Mouse (Mus musculus) ovary, adult 18-20 months (tissue): ENCODE data around the gene Msmb.
A peak's percentile ranks its signal among the peaks of the same experiment; 100 is the strongest.
"Not testable (repeated sequence)": the region's sequence is repeated elsewhere in the genome, so short reads cannot be mapped to it uniquely, and the experiment has no call there.

Source experiments
- DNase-seq: peaks from one replicate; pipeline ENCODE4 v3.0.0; 2022; ENCODE audit warnings: low spot score, mixed read lengths

Gene Msmb

GRCm38 (mm10) chr14:32179393-32180195 lies 37.8 kb downstream of the Msmb start:
- no peak for DNase-seq

- DNase-seq, result no peak
These were observed 39.0 kb downstream of the Msmb start for GRCm38 (mm10) chr14:32180861-32181260.

- DNase-seq, result no peak
These were observed 42.0 kb downstream of the Msmb start for GRCm38 (mm10) chr14:32183846-32184245.

GRCm38 (mm10) chr14:32190627-32191391 lies 49.0 kb downstream of the Msmb start:
- no peak for DNase-seq

GRCm38 (mm10) chr14:32191926-32192325 lies 50.1 kb downstream of the Msmb start:
- no peak for DNase-seq

GRCm38 (mm10) chr14:32192437-32192836 lies 50.6 kb downstream of the Msmb start:
- DNase-seq, result no peak

- not testable (repeated sequence) for DNase-seq
These were observed 51.7 kb downstream of the Msmb start for GRCm38 (mm10) chr14:32193557-32193956.

- DNase-seq, result no peak
These were observed 59.5 kb downstream of the Msmb start for GRCm38 (mm10) chr14:32201354-32201753.

GRCm38 (mm10) chr14:32201791-32202451 lies 60.1 kb downstream of the Msmb start, which contains the start of the genes Timm23 and Parg:
TSS of gene Timm23 (minus strand) at chr14:32201898.
TSS of gene Parg (plus strand) at chr14:32201949.
- DNase-seq, result peak; percentile 79
